Mouse (Mus musculus) heart, embryonic 11.5 days (tissue): Measurements from ENCODE around the gene Gimap4. TPM values are rescaled to one million over a fixed set of nuclear protein-coding genes. Genes with fewer than 3 reads are reported as not detected.
A peak's percentile ranks its signal among the peaks of the same experiment; 100 is the strongest.

Experiments used
- ATAC-seq: fragments of 200-750 bp; cut with Nextera tagmentation; replicated peaks from 2 replicates; pipeline ENCODE4 v1.8.0; 2017; ENCODE audit warnings: moderate library complexity; ENCODE audit not compliant: insufficient number of reproducible peaks, low FRiP score, low TSS enrichment
- H3K27ac ChIP-seq: fragments of 300-500 bp; sonication (generic); 2 replicates; pipeline ENCODE4 v1.5.1; 2014; ENCODE audit warnings: mild to moderate bottlenecking, low read depth, low read length
- H3K27me3 ChIP-seq: fragments of 300-500 bp; sonication (generic); 2 replicates; pipeline ENCODE4 v1.6.1; 2014; ENCODE audit warnings: mild to moderate bottlenecking, low read length, mixed read lengths; ENCODE audit not compliant: control insufficient read depth, insufficient read depth
- H3K36me3 ChIP-seq: fragments of 300-500 bp; sonication (generic); 2 replicates; pipeline ENCODE4 v1.6.1; 2014; ENCODE audit warnings: mild to moderate bottlenecking, low read length, moderate library complexity, mixed read lengths; ENCODE audit not compliant: control insufficient read depth, insufficient read depth
- H3K4me1 ChIP-seq: fragments of 300-500 bp; sonication (generic); 2 replicates; pipeline ENCODE4 v1.6.1; 2014; ENCODE audit warnings: low read length; ENCODE audit not compliant: control insufficient read depth, insufficient read depth
- H3K4me2 ChIP-seq: fragments of 300-500 bp; sonication (generic); 2 replicates; pipeline ENCODE4 v1.6.1; 2014; ENCODE audit warnings: mild to moderate bottlenecking, moderate library complexity
- H3K4me3 ChIP-seq: fragments of 300-500 bp; sonication (generic); 2 replicates; pipeline ENCODE4 v1.5.1; 2014; ENCODE audit warnings: low read depth, low read length
- H3K9ac ChIP-seq: fragments of 300-500 bp; sonication (generic); 2 replicates; pipeline ENCODE4 v1.6.1; 2014; ENCODE audit warnings: mild to moderate bottlenecking, low read depth, low read length, moderate library complexity
- H3K9me3 ChIP-seq: fragments of 300-500 bp; sonication (generic); replicated peaks from 2 replicates; pipeline ENCODE4 v1.6.1; 2016; ENCODE audit warnings: low read length; ENCODE audit not compliant: control insufficient read depth
- WGBS: fragments of 180-500 bp; shearing (Covaris S2); extraction: QIAGEN DNeasy Blood & Tissue Kit; methylation state at CpG from one replicate; pipeline ENCODE4 v1.1.7; 2014; ENCODE audit not compliant: insufficient replicate concordance; 5-methylcytosine and 5-hydroxymethylcytosine counted together
- polyA plus RNA-seq: library from polyadenylated mRNA; unstranded; fragments of >200 nt; fragmentation: Nextera tagmentation; extraction: Ambion mirVana; gene quantifications from 2 replicates; pipeline ENCODE4 v1.2.1, GENCODE M21; 2014

Gimap4 gene
- polyA plus RNA-seq, 1 experiment from 2014 or later = 8.6 TPM

DNA sequence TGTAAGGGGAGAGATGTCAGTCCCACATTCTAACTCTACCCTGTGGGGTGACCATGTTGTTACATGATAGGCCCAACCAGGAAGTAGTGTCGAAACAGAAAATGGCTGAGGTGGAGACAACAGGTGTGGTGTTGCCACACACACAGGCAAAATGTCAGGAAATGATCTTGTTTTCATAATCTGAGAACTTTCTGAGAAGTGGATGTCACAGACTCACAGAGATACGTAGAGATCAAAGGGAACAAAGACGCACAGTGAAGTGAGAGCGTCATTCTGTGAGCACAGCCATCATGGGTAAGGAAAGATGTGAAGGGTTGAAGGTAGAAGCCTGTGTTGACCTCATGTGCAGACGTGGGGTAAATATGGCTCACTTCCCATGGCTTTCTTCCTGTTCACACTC is 43.4 kb downstream of the Gimap4 start:
- WGBS = 75% methylated on average over 5 of the region's 5 CpGs
- no peak overlapping the region for H3K9ac ChIP-seq
- H3K4me3 ChIP-seq = no peak overlapping the region
- H3K9me3 ChIP-seq = no peaks in the 10 kb centered on the region
- no peak overlapping the region for H3K4me2 ChIP-seq
- H3K36me3 ChIP-seq = no peaks in the 10 kb centered on the region
- H3K27ac ChIP-seq = no peak overlapping the region
- H3K4me1 ChIP-seq = 0 out of 2 replicates have a peak, but pooled peaks cover 6% of the 10 kb centered on the region
- no peak for ATAC-seq
- no peaks in the 10 kb centered on the region for H3K27me3 ChIP-seq

DNA sequence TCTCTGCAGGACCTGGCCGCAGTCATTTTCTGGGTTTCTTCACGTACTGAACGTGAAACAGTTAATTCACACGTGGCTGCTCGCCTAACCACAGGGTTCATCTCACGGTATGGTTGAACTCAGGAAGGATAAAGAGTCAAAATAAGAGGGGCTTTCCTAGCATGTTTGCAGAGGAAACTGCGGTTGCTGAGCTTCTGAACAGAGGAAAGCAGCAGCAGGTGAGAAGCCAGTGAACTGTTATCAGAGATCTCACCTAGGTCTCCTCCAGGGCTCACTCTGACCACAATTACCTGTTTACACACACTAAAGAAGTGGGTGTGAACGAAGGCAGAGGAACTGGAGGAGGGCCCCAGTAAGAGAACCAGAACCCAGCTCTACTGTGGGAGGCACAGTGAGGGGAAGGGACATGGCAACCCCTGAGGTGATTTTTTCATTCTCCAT is 48.5 kb downstream of the Gimap4 start:
- no peaks in the 10 kb centered on the region for H3K4me1 ChIP-seq
- H3K4me3 ChIP-seq = no peak overlapping the region
- H3K9ac ChIP-seq = no peak overlapping the region
- no peak overlapping the region for H3K4me2 ChIP-seq
- no peak overlapping the region for H3K27ac ChIP-seq
- no peaks in the 10 kb centered on the region for H3K36me3 ChIP-seq
- no peak for ATAC-seq
- H3K27me3 ChIP-seq = no peaks in the 10 kb centered on the region
- WGBS = 45% methylated on average over 8 of the region's 8 CpGs
- H3K9me3 ChIP-seq = no peaks in the 10 kb centered on the region

DNA sequence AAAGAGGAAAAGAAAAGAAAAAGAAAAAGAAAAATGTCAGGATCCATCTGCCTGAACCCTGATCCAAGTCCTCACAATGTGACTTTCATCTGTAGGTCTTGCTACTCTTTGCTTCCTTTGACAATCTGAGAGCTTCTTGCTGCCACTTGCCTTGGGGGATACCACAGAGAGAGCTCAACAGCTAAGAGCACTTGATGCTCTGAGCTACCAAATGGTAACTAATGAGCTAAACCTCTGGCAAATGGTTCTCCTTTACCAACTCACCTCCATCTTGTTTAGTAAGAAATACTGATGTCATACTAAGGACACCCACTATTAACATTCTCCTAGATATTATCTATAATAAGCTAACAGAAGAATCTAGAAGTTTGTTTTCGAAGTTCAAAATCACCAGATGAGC is 49.3 kb downstream of the Gimap4 start:
- Histone ChIP-seq H3K27me3 (no peaks in the 10 kb centered on the region), H3K27ac (no peak overlapping the region), H3K9ac (no peak overlapping the region), H3K4me2 (no peak overlapping the region), H3K4me1 (no peaks in the 10 kb centered on the region), H3K36me3 (no peaks in the 10 kb centered on the region), H3K9me3 (no peaks in the 10 kb centered on the region), H3K4me3 (no peak overlapping the region)
- 86% methylated on average over 1 of the region's 1 CpGs for WGBS
- ATAC-seq = no peak

DNA sequence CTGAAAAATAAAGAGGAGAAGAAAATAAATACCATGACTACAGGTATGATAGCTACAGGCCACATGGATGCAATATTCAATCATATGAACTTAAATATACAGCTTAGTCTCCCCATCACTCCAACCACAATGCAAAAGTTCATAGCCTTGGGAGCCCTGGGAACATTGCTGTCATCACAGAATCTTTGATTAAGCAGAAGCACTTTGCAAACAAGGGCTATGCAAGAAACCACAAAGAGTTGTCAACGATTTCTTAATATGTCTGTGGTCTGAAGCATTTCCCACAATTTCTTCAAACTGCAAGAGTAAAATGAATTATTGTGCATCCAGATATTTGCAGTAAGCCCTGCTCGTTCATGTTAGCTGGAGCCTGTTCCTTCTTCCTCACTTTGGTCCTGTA is 52.7 kb downstream of the Gimap4 start:
- WGBS = 82% methylated on average over 2 of the region's 2 CpGs

DNA sequence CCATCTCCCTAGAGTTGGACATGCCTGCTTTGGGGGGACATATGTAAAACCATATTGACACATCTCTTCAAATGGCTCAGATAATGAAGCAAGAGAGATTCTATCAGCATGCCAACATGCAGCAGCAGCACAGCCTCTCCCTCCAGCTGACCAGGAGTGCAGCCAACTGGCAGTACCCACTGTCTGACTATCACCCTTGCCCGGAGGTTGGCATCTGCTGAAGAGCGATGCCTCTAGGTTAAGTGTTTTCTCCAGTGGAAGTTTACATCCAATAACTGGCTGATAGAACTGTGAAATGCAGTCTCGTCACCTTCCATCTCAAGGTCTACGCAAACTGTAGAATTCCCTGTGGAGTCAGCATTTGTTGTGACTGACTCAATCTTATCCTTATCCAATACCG is 53.3 kb downstream of the Gimap4 start:
- Histone ChIP-seq H3K9me3 (no peaks in the 10 kb centered on the region), H3K4me2 (no peak overlapping the region), H3K27me3 (peaks cover 16% of the 10 kb centered on the region), H3K4me3 (no peak overlapping the region), H3K36me3 (no peaks in the 10 kb centered on the region), H3K4me1 (peaks cover 6% of the 10 kb centered on the region), H3K9ac (no peak overlapping the region), H3K27ac (no peak overlapping the region)
- WGBS = 74% methylated on average over 5 of the region's 5 CpGs
- no peak for ATAC-seq

More for the DNA sequence above, 52.7 kb downstream of the Gimap4 start:
- peaks cover 10% of the 10 kb centered on the region for H3K27me3 ChIP-seq
- no peak overlapping the region for H3K27ac ChIP-seq
- H3K4me1 ChIP-seq = peaks cover under 1% of the 10 kb centered on the region; the same call in 1 of the 2 replicates
- no peak overlapping the region for H3K4me3 ChIP-seq
- no peak overlapping the region for H3K9ac ChIP-seq
- H3K9me3 ChIP-seq = no peaks in the 10 kb centered on the region
- ATAC-seq = no peak
- no peak overlapping the region for H3K4me2 ChIP-seq
- H3K36me3 ChIP-seq = no peaks in the 10 kb centered on the region

DNA sequence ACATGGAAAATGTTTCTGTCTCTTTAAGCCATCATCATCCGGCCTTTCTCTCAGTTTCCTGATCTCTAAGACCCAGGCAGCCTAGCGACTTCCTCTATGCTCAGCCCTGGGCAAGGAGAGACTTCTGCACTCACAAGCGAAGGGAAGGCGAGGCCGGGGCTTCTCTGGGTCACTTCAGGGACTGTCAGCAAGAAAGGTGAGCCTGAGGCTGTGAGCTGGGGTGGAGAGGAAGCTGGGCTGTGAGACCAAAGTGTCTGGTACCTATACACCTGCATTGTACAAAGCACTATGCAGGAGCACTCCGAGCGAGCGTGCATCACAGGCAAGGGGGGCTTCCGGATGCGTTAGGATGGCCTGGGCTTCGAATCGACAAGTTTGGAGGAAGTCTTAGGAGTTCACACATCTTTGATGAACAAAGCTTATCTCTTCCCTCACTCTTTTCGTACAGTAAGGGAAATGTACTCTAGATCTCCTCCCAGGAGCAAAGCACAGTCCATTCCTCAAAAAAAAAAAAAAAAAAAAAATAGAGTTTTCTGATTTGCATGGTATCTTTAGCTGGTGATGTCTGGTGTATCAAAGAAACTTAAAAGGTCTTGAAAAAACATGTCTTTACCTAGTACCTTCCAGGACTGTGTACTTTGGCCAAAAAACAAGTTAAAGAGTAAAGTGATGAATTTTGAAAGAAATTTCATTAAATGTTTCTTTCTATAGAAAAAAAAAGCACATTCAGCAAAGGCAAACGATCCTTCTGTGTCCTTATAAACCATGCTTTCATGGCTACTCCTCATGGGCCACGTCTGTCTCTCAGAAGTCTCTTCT is 54.8 kb downstream of the Gimap4 start, which contains the start of gene Gimap1:
Gimap1 (plus strand) TSS at position 94 of the 819 bp plus-strand sequence.
- H3K27me3 ChIP-seq = peaks cover 23% of the 10 kb centered on the region
- WGBS = 52% methylated on average over 15 of the region's 15 CpGs
- peak within 1 kb of the TSS; percentile 45 for H3K4me2 ChIP-seq
- 0 out of 2 replicates have a peak within 1 kb of the TSS, but pooled peaks have one; percentile 0 for H3K9ac ChIP-seq
- H3K27ac ChIP-seq = peak within 1 kb of the TSS; percentile 16; the same call in 1 of the 2 replicates
- peak within 1 kb of the TSS; percentile 21 for H3K4me3 ChIP-seq
- H3K36me3 ChIP-seq = no peaks in the 10 kb centered on the region
- peaks cover 11% of the 10 kb centered on the region for H3K4me1 ChIP-seq
- no peak for ATAC-seq
- H3K9me3 ChIP-seq = no peaks in the 10 kb centered on the region

DNA sequence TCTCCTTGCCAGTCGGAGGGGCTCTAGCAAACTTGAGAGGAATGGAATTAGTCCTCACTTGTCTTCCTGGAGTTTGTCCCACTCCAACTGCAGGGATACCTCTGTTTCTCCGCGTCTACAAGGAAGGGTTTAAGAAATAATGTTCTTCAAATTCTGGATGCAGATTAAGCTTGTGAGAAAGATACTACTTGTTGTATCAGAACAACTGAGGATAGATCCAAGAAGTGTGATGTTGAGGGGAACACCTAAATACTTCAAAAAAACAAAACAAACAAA is 55.4 kb downstream of the Gimap4 start:
- Histone ChIP-seq H3K27ac (no peak overlapping the region), H3K4me2 (peak overlapping the region; percentile 45), H3K4me1 (peaks cover 11% of the 10 kb centered on the region), H3K4me3 (no peak overlapping the region; the same call in 1 of the 2 replicates), H3K9me3 (no peaks in the 10 kb centered on the region), H3K36me3 (no peaks in the 10 kb centered on the region), H3K9ac (no peak overlapping the region), H3K27me3 (peaks cover 23% of the 10 kb centered on the region)
- WGBS = 74% methylated on average over 3 of the region's 3 CpGs
- ATAC-seq = no peak

DNA sequence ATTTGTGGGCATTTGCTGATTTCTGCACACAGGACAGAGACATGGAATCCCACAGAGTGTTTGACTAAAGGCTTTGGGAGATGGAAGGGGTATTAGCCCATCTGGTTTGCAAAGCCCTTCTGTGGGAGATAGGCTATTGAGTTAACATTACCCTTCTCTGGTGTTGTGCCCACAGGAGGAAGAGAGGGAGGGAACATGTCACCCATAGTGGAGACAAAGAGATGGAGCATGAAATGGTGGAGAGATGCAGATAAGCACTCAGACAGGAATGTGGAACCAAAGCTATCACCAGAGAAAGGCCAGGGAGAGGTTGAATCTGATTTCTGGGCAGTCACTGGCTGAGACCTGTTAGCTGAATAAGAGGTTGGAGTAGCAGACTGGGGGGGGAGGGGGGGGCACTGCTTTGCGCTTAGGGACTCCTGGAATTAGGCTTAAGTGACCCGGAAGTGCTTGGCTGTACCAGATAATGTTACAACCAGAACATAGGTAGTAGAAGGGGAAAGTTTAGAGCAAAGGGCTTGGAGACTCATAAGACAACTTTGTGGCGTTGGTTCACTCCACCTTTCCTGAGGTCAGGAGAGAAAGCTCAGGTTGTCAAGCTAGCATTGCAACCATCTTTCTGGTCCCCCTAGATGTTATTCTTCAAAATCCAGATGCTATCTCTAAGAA is 56.3 kb downstream of the Gimap4 start:
- no peaks in the 10 kb centered on the region for H3K9me3 ChIP-seq
- H3K4me1 ChIP-seq = peaks cover 11% of the 10 kb centered on the region
- no peak overlapping the region for H3K4me3 ChIP-seq
- no peak overlapping the region; the same call in 1 of the 2 replicates for H3K9ac ChIP-seq
- no peak overlapping the region for H3K27ac ChIP-seq
- WGBS = 62% methylated on average over 3 of the region's 3 CpGs
- H3K27me3 ChIP-seq = peaks cover 23% of the 10 kb centered on the region
- no peak for ATAC-seq
- H3K36me3 ChIP-seq = no peaks in the 10 kb centered on the region
- H3K4me2 ChIP-seq = peak overlapping the region; percentile 45
